Mouse (Mus musculus) testis, adult 2 months (tissue): Measurements from ENCODE around the gene Jazf1. TPM values are rescaled to one million over a fixed set of nuclear protein-coding genes. Genes with fewer than 3 reads are reported as not detected.

Source experiments
- H3K27ac ChIP-seq: fragments of 200-500 bp; 2 replicates; pipeline ENCODE4 v1.5.1; 2012; ENCODE audit warnings: low read depth, low read length; ENCODE audit not compliant: control insufficient read depth, insufficient read depth
- H3K27me3 ChIP-seq: fragments of 200-500 bp; 2 replicates; pipeline ENCODE4 v1.6.1; 2012; ENCODE audit warnings: mild to moderate bottlenecking, low read length, moderate library complexity; ENCODE audit not compliant: control insufficient read depth, insufficient read depth
- H3K36me3 ChIP-seq: fragments of 200-500 bp; 2 replicates; pipeline ENCODE4 v1.6.1; 2012; ENCODE audit warnings: mild to moderate bottlenecking, low read length; ENCODE audit not compliant: control insufficient read depth, insufficient read depth
- H3K4me1 ChIP-seq: fragments of 200-500 bp; 2 replicates; pipeline ENCODE4 v1.6.1; 2012; ENCODE audit warnings: low read length; ENCODE audit not compliant: control insufficient read depth, insufficient read depth
- H3K4me3 ChIP-seq: fragments of 200-500 bp; 2 replicates; pipeline ENCODE4 v1.5.1; 2012; ENCODE audit warnings: low read depth, mild to moderate bottlenecking, low read length, moderate library complexity, mixed read lengths; ENCODE audit not compliant: control insufficient read depth
- CTCF ChIP-seq: fragments of 200-500 bp; IDR thresholded peaks from 2 replicates; pipeline ENCODE4 v1.5.1; 2012; ENCODE audit warnings: low read depth, mild to moderate bottlenecking, inconsistent platforms, low read length, moderate library complexity; ENCODE audit not compliant: control insufficient read depth, insufficient read depth, insufficient replicate concordance
- POLR2A ChIP-seq: fragments of 200-500 bp; IDR thresholded peaks from 2 replicates; pipeline ENCODE4 v1.6.1; 2012; ENCODE audit warnings: low read depth, mild to moderate bottlenecking, inconsistent platforms, low read length, moderate library complexity; ENCODE audit not compliant: control insufficient read depth
- polyA plus RNA-seq: library from polyadenylated mRNA; depleted of rRNA; stranded (reverse); fragments of >200 nt; gene quantifications from 2 replicates; pipeline ENCODE4 v1.2.3, GENCODE M21; 2012

Gene Jazf1
- polyA plus RNA-seq, 1 experiment: 51.8 TPM

GRCm38 (mm10) chr6:53034362-53035011 is 33.9 kb downstream of the Jazf1 start:
- H3K36me3 ChIP-seq: no peaks in the 10 kb centered on the region
- H3K4me1 ChIP-seq: no peaks in the 10 kb centered on the region
- no peak overlapping the region for H3K4me3 ChIP-seq
- TF ChIP-seq CTCF: no peak
- no peaks in the 10 kb centered on the region for H3K27me3 ChIP-seq
- no peak overlapping the region for H3K27ac ChIP-seq

GRCm38 (mm10) chr6:53032730-53033484 is 35.5 kb downstream of the Jazf1 start:
- H3K4me1 ChIP-seq: no peaks in the 10 kb centered on the region
- no peak overlapping the region for H3K4me3 ChIP-seq
- no peak for TF ChIP-seq POLR2A
- peak; percentile 49; the same call in 1 of the 2 replicates for TF ChIP-seq CTCF
- no peak overlapping the region for H3K27ac ChIP-seq
- no peaks in the 10 kb centered on the region for H3K36me3 ChIP-seq
- no peaks in the 10 kb centered on the region for H3K27me3 ChIP-seq

GRCm38 (mm10) chr6:53022069-53022468 is 46.4 kb downstream of the Jazf1 start:
- no peaks in the 10 kb centered on the region for H3K4me1 ChIP-seq
- H3K27ac ChIP-seq: no peak overlapping the region
- H3K36me3 ChIP-seq: no peaks in the 10 kb centered on the region
- H3K27me3 ChIP-seq: no peaks in the 10 kb centered on the region
- no peak overlapping the region for H3K4me3 ChIP-seq
- TF ChIP-seq POLR2A (no peak), CTCF (no peak)

GRCm38 (mm10) chr6:53021081-53021480 is 47.4 kb downstream of the Jazf1 start:
- Histone ChIP-seq H3K4me1 (no peaks in the 10 kb centered on the region), H3K36me3 (no peaks in the 10 kb centered on the region), H3K4me3 (no peak overlapping the region), H3K27me3 (no peaks in the 10 kb centered on the region), H3K27ac (no peak overlapping the region)
- TF ChIP-seq CTCF: no peak
- TF ChIP-seq POLR2A: no peak

- H3K4me3 ChIP-seq: no peak overlapping the region
- no peak overlapping the region for H3K27ac ChIP-seq
- no peaks in the 10 kb centered on the region for H3K27me3 ChIP-seq
- H3K4me1 ChIP-seq: no peaks in the 10 kb centered on the region
- no peak for TF ChIP-seq POLR2A
- TF ChIP-seq CTCF: no peak
- no peaks in the 10 kb centered on the region for H3K36me3 ChIP-seq
Observed at GRCm38 (mm10) chr6:53017357-53018205, 50.9 kb downstream of the Jazf1 start.

- H3K4me1 ChIP-seq: no peaks in the 10 kb centered on the region
- no peaks in the 10 kb centered on the region for H3K36me3 ChIP-seq
- no peak for TF ChIP-seq POLR2A
- TF ChIP-seq CTCF: no peak
- no peak overlapping the region for H3K4me3 ChIP-seq
- no peaks in the 10 kb centered on the region for H3K27me3 ChIP-seq
- no peak overlapping the region for H3K27ac ChIP-seq
Observed at GRCm38 (mm10) chr6:53014460-53015455, 53.7 kb downstream of the Jazf1 start.
